Mouse (Mus musculus) monocyte, adult 2 months (primary cell): ENCODE data around the gene Gm20388.

Source experiments
- DNase-seq, 2 experiments: peaks; one replicate each; pipeline ENCODE4 v3.0.0; 2022; ENCODE audit warnings: low spot score in 2 of 2, low read depth in 1 of 2

Gm20388 gene

GRCm38 (mm10) chr8:120828279-120828678, 917.6 kb downstream of the Gm20388 start:
- peak in 1 of 2 experiments; percentile 23 for DNase-seq

GRCm38 (mm10) chr8:120830661-120831060, 920.0 kb downstream of the Gm20388 start:
- no peak for DNase-seq

GRCm38 (mm10) chr8:120832022-120832421, 921.4 kb downstream of the Gm20388 start:
- no peak for DNase-seq

- DNase-seq: no peak
Measured at GRCm38 (mm10) chr8:120833196-120833595, 922.6 kb downstream of the Gm20388 start.

GRCm38 (mm10) chr8:120839031-120839430, 928.4 kb downstream of the Gm20388 start:
- DNase-seq: no peak

- DNase-seq: no peak
Measured at GRCm38 (mm10) chr8:120843084-120843483, 932.4 kb downstream of the Gm20388 start.

- no peak for DNase-seq
Measured at GRCm38 (mm10) chr8:120846018-120846417, 935.4 kb downstream of the Gm20388 start.

GRCm38 (mm10) chr8:120847279-120847678, 936.6 kb downstream of the Gm20388 start:
- DNase-seq: no peak

GRCm38 (mm10) chr8:120847735-120848134, 937.1 kb downstream of the Gm20388 start:
- DNase-seq: no peak

GRCm38 (mm10) chr8:120848434-120848833, 937.8 kb downstream of the Gm20388 start:
- DNase-seq: no peak

GRCm38 (mm10) chr8:120851411-120851810, 940.8 kb downstream of the Gm20388 start:
- DNase-seq: no peak

- no peak for DNase-seq
Measured at GRCm38 (mm10) chr8:120859881-120860280, 949.2 kb downstream of the Gm20388 start.

- DNase-seq: no peak
Measured at GRCm38 (mm10) chr8:120860423-120861126, 949.9 kb downstream of the Gm20388 start.

GRCm38 (mm10) chr8:120863683-120864082, 953.0 kb downstream of the Gm20388 start:
- no peak for DNase-seq

GRCm38 (mm10) chr8:120867386-120867785, 956.7 kb downstream of the Gm20388 start:
- no peak for DNase-seq

- DNase-seq: no peak
Measured at GRCm38 (mm10) chr8:120872661-120873060, 962.0 kb downstream of the Gm20388 start.

GRCm38 (mm10) chr8:120876010-120876918, 965.6 kb downstream of the Gm20388 start:
- no peak for DNase-seq

GRCm38 (mm10) chr8:120877005-120877404, 966.4 kb downstream of the Gm20388 start:
- DNase-seq: no peak

GRCm38 (mm10) chr8:120879928-120880327, 969.3 kb downstream of the Gm20388 start:
- no peak for DNase-seq

- DNase-seq: no peak
Measured at GRCm38 (mm10) chr8:120881634-120882033, 971.0 kb downstream of the Gm20388 start.

- no peak for DNase-seq
Measured at GRCm38 (mm10) chr8:120882657-120883056, 972.0 kb downstream of the Gm20388 start.

- DNase-seq: no peak
Measured at GRCm38 (mm10) chr8:120883369-120883768, 972.7 kb downstream of the Gm20388 start.
